Mouse (Mus musculus) cerebral cortex, adult 2 months (tissue): ENCODE data around the gene Ttc8.

Source experiments
- WGBS: fragments of 180-500 bp; shearing (Covaris S2); methylation state at CpG from one replicate; pipeline ENCODE4 v1.1.7; 2018; 5-methylcytosine and 5-hydroxymethylcytosine counted together

The Ttc8 gene

GRCm38 (mm10) chr12:99028665-99029064 lies 108.3 kb downstream of the Ttc8 start:
- 34% methylated on average over 5 of the region's 5 CpGs for WGBS

GRCm38 (mm10) chr12:99030022-99030421 lies 109.6 kb downstream of the Ttc8 start:
- 40% methylated on average over 1 of the region's 1 CpGs for whole genome bisulfite sequencing
